Mouse (Mus musculus): ENCODE results near the gene Mid1. TPM values are rescaled to one million over a fixed set of nuclear protein-coding genes. Genes with fewer than 3 reads are reported as not detected.

Mid1 gene
- total RNA-seq, 1 experiment, result 201 TPM

DNA sequence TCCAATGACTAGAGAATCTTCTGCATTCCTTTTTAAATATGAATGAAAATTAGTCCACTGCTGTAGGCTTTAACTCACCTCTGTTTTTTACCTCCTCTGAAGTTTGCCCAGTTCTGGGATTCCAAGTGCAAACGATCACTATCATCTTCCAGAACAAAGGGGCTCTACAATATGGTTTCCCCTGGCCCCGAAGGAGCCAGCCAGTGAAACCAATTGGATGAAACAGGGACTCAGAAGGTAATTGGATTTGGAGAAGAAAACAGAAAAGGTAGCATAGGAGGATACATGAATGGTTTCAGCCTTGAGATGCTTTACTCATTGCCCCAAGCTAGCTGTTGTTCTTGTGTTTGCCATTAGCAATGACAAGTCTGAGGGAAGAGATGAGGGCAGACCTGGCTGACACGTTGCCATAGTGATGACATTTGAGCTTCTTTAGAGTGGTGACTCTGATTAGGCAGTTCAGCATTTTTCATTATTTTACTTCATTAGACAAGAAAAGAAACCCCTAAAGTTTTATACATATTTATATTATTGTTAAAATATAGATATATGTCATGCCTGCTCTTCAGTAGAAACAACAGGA is 50.5 kb downstream of the Mid1 start:
- no peak for DNase-seq (ENCODE audit: low read depth, low spot score)
- H3K27ac ChIP-seq (ENCODE audit: insufficient read depth, low read depth, low read length, poor library complexity, severe bottlenecking), result no peak overlapping the region
- H3K4me1 ChIP-seq (ENCODE audit: control insufficient read depth in 2 of 2, insufficient read depth in 2 of 2, low read length in 2 of 2, poor library complexity in 1 of 2), result no peaks in the 10 kb centered on the region
- H3K4me3 ChIP-seq (ENCODE audit: insufficient read depth in 1 of 2, low read depth in 1 of 2, low read length in 2 of 2, poor library complexity in 1 of 2, severe bottlenecking in 1 of 2), result no peak overlapping the region
- no peaks in the 10 kb centered on the region for H3K36me3 ChIP-seq (ENCODE audit: control insufficient read depth, insufficient read depth, low read length, poor library complexity, severe bottlenecking)
- in situ Hi-C loops (cut with MboI; ENCODE audit: low sequenced_read_pairs in 2 of 2, unreplicated experiment in 2 of 2), result no loop called here
- no peaks in the 10 kb centered on the region for H3K9me3 ChIP-seq (ENCODE audit: control insufficient read depth, insufficient read depth, low read depth, low read length)
- no peak for TF ChIP-seq CHD2 (IDR thresholded peaks at IDR 0.05; ENCODE audit: low read depth, low read length)
- no peak for TF ChIP-seq ZC3H11A (IDR thresholded peaks at IDR 0.05; ENCODE audit: borderline replicate concordance, low read depth, low read length)
- no peak for TF ChIP-seq HCFC1 (IDR thresholded peaks at IDR 0.05; ENCODE audit: borderline replicate concordance, insufficient read depth, low read length)
- no peak for TF ChIP-seq MAFK (IDR thresholded peaks at IDR 0.05; ENCODE audit: insufficient read depth, low read depth, low read length)
- no peak for TF ChIP-seq ZNF384 (IDR thresholded peaks at IDR 0.05; ENCODE audit: low read depth, low read length)
- no peak overlapping the region for H3K9ac ChIP-seq (ENCODE audit: insufficient read depth, low read depth, low read length, poor library complexity, severe bottlenecking)

DNA sequence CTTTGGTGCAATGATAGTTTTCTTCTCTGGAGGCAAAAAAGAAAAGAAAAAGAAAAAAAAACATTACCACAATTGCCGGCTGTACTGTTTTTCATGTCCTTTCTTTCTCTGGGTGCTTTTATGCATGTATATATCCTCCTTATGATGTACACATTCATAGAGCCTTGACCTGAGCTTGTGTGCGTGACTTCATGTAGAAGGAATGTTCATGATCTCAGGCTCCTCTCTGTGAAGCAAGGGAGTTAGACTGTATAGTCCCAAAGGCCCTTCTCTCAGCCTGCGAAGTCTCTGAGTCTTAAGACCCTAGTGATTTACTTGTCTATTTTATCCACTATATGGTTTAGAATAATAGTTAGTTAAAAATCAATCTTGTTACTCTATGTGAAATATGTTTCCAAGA is 73.0 kb downstream of the Mid1 start:
- no peak for TF ChIP-seq ZC3H11A (IDR thresholded peaks at IDR 0.05; ENCODE audit: borderline replicate concordance, low read depth, low read length)
- H3K4me1 ChIP-seq (ENCODE audit: control insufficient read depth in 2 of 2, insufficient read depth in 2 of 2, low read length in 2 of 2, poor library complexity in 1 of 2), result no peaks in the 10 kb centered on the region; a peak in 1 of 4 replicates
- in situ Hi-C loops (cut with MboI; ENCODE audit: low sequenced_read_pairs in 2 of 2, unreplicated experiment in 2 of 2), result no loop called here
- no peaks in the 10 kb centered on the region for H3K9me3 ChIP-seq (ENCODE audit: control insufficient read depth, insufficient read depth, low read depth, low read length)
- DNase-seq (ENCODE audit: low read depth, low spot score), result no peak
- no peak overlapping the region for H3K4me3 ChIP-seq (ENCODE audit: insufficient read depth in 1 of 2, low read depth in 1 of 2, low read length in 2 of 2, poor library complexity in 1 of 2, severe bottlenecking in 1 of 2)
- no peak overlapping the region for H3K9ac ChIP-seq (ENCODE audit: insufficient read depth, low read depth, low read length, poor library complexity, severe bottlenecking)
- no peak overlapping the region for H3K27ac ChIP-seq (ENCODE audit: insufficient read depth, low read depth, low read length, poor library complexity, severe bottlenecking)
- H3K36me3 ChIP-seq (ENCODE audit: control insufficient read depth, insufficient read depth, low read length, poor library complexity, severe bottlenecking), result no peaks in the 10 kb centered on the region

DNA sequence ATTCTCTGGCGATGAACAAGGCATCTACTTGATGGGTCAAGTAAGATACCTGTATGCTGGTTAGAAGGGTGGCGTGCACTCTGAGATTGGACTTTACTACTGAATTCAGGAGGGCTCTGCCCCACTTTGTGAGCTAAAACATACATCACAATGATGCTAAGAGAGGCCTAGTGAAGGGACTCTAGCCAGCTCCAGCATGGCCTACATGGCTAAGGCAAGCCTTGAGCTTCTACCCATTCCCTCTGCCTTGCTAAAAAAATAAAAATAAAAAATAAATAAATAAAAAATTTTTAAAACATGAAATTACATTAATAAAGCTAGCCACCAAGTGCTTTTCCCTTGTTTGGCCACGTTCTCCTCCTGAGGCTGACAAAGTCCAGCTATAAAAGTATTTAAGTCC is 94.5 kb downstream of the Mid1 start, which contains the start of gene 4933400A11Rik:
4933400A11Rik (minus strand) TSS at position 101 of the 400 bp plus-strand sequence.
- Histone ChIP-seq H3K36me3 (ENCODE audit: control insufficient read depth, insufficient read depth, low read length, poor library complexity, severe bottlenecking) (no peaks in the 10 kb centered on the region), H3K27ac (ENCODE audit: insufficient read depth, low read depth, low read length, poor library complexity, severe bottlenecking) (no peak within 1 kb of the TSS), H3K9ac (ENCODE audit: insufficient read depth, low read depth, low read length, poor library complexity, severe bottlenecking) (no peak within 1 kb of the TSS), H3K4me3 (ENCODE audit: insufficient read depth in 1 of 2, low read depth in 1 of 2, low read length in 2 of 2, poor library complexity in 1 of 2, severe bottlenecking in 1 of 2) (no peak within 1 kb of the TSS), H3K9me3 (ENCODE audit: control insufficient read depth, insufficient read depth, low read depth, low read length) (no peaks in the 10 kb centered on the region), H3K4me1 (ENCODE audit: control insufficient read depth in 2 of 2, insufficient read depth in 2 of 2, low read length in 2 of 2, poor library complexity in 1 of 2) (no peaks in the 10 kb centered on the region)
- TF ChIP-seq CHD2 (IDR thresholded peaks at IDR 0.05; ENCODE audit: low read depth, low read length) (no peak), HCFC1 (IDR thresholded peaks at IDR 0.05; ENCODE audit: borderline replicate concordance, insufficient read depth, low read length) (no peak), MAFK (IDR thresholded peaks at IDR 0.05; ENCODE audit: insufficient read depth, low read depth, low read length) (no peak), ZNF384 (IDR thresholded peaks at IDR 0.05; ENCODE audit: low read depth, low read length) (no peak)
- in situ Hi-C loops (cut with MboI; ENCODE audit: low sequenced_read_pairs in 2 of 2, unreplicated experiment in 2 of 2), result no loop called here
- no peak for DNase-seq (ENCODE audit: low read depth, low spot score)

GRCm38 (mm10) chrX:169789702-169790101 is 104.7 kb downstream of the Mid1 start:
- in situ Hi-C loops (cut with MboI; ENCODE audit: low sequenced_read_pairs in 2 of 2, unreplicated experiment in 2 of 2), result no loop called here
- DNase-seq (ENCODE audit: low read depth, low spot score), result no peak
- no peaks in the 10 kb centered on the region; a peak in 1 of 4 replicates for H3K4me1 ChIP-seq (ENCODE audit: control insufficient read depth in 2 of 2, insufficient read depth in 2 of 2, low read length in 2 of 2, poor library complexity in 1 of 2)

GRCm38 (mm10) chrX:169792879-169793278 is 107.9 kb downstream of the Mid1 start:
- Histone ChIP-seq H3K9me3 (ENCODE audit: control insufficient read depth, insufficient read depth, low read depth, low read length) (no peaks in the 10 kb centered on the region), H3K27ac (ENCODE audit: insufficient read depth, low read depth, low read length, poor library complexity, severe bottlenecking) (no peak overlapping the region), H3K9ac (ENCODE audit: insufficient read depth, low read depth, low read length, poor library complexity, severe bottlenecking) (no peak overlapping the region), H3K4me3 (ENCODE audit: insufficient read depth in 1 of 2, low read depth in 1 of 2, low read length in 2 of 2, poor library complexity in 1 of 2, severe bottlenecking in 1 of 2) (no peak overlapping the region), H3K4me1 (ENCODE audit: control insufficient read depth in 2 of 2, insufficient read depth in 2 of 2, low read length in 2 of 2, poor library complexity in 1 of 2) (no peaks in the 10 kb centered on the region; a peak in 1 of 4 replicates), H3K36me3 (ENCODE audit: control insufficient read depth, insufficient read depth, low read length, poor library complexity, severe bottlenecking) (no peaks in the 10 kb centered on the region)
- DNase-seq (ENCODE audit: low read depth, low spot score), result no peak
- in situ Hi-C loops (cut with MboI; ENCODE audit: low sequenced_read_pairs in 2 of 2, unreplicated experiment in 2 of 2), result no loop called here
- TF ChIP-seq ZNF384 (IDR thresholded peaks at IDR 0.05; ENCODE audit: low read depth, low read length) (no peak), ZC3H11A (IDR thresholded peaks at IDR 0.05; ENCODE audit: borderline replicate concordance, low read depth, low read length) (no peak), MAFK (IDR thresholded peaks at IDR 0.05; ENCODE audit: insufficient read depth, low read depth, low read length) (no peak), CHD2 (IDR thresholded peaks at IDR 0.05; ENCODE audit: low read depth, low read length) (no peak), HCFC1 (IDR thresholded peaks at IDR 0.05; ENCODE audit: borderline replicate concordance, insufficient read depth, low read length) (no peak)

More at GRCm38 (mm10) chrX:169789702-169790101, 104.7 kb downstream of the Mid1 start:
- Histone ChIP-seq H3K9me3 (ENCODE audit: control insufficient read depth, insufficient read depth, low read depth, low read length) (no peaks in the 10 kb centered on the region), H3K36me3 (ENCODE audit: control insufficient read depth, insufficient read depth, low read length, poor library complexity, severe bottlenecking) (no peaks in the 10 kb centered on the region), H3K27ac (ENCODE audit: insufficient read depth, low read depth, low read length, poor library complexity, severe bottlenecking) (no peak overlapping the region), H3K9ac (ENCODE audit: insufficient read depth, low read depth, low read length, poor library complexity, severe bottlenecking) (no peak overlapping the region), H3K4me3 (ENCODE audit: insufficient read depth in 1 of 2, low read depth in 1 of 2, low read length in 2 of 2, poor library complexity in 1 of 2, severe bottlenecking in 1 of 2) (no peak overlapping the region)
- TF ChIP-seq HCFC1 (IDR thresholded peaks at IDR 0.05; ENCODE audit: borderline replicate concordance, insufficient read depth, low read length) (no peak), MAFK (IDR thresholded peaks at IDR 0.05; ENCODE audit: insufficient read depth, low read depth, low read length) (no peak), ZC3H11A (IDR thresholded peaks at IDR 0.05; ENCODE audit: borderline replicate concordance, low read depth, low read length) (no peak), CHD2 (IDR thresholded peaks at IDR 0.05; ENCODE audit: low read depth, low read length) (no peak), ZNF384 (IDR thresholded peaks at IDR 0.05; ENCODE audit: low read depth, low read length) (no peak)
